Mouse (Mus musculus) olfactory bulb, adult 2 months (tissue): ENCODE measurements around the gene Sox13.
A peak's percentile ranks its signal among the peaks of the same experiment; 100 is the strongest.

Experiments used
- CTCF ChIP-seq: fragments of 200-500 bp; IDR thresholded peaks from 2 replicates; pipeline ENCODE4 v1.5.1; 2012; ENCODE audit warnings: low read depth, mild to moderate bottlenecking, low read length, moderate library complexity; ENCODE audit not compliant: insufficient read depth
- POLR2A ChIP-seq: fragments of 200-500 bp; IDR thresholded peaks from 2 replicates; pipeline ENCODE4 v1.6.1; 2012; ENCODE audit warnings: mild to moderate bottlenecking, low read depth, low read length, moderate library complexity; ENCODE audit not compliant: insufficient read depth

GRCm38 (mm10) chr1:133385506-133385905 is 38.7 kb downstream of the Sox13 start:
- peak; percentile 62; the same call in 1 of the 2 replicates for TF ChIP-seq CTCF
- TF ChIP-seq POLR2A: no peak
